Mouse (Mus musculus): ENCODE results near the gene Glt8d1.

The Glt8d1 gene

GRCm38 (mm10) chr14:31001307-31002205, at the start of gene Glt8d1, which contains the start of gene Spcs1:
Gene Glt8d1, plus strand, starts transcription at chr14:31001400.
Gene Spcs1, minus strand, starts transcription at chr14:31001672.
- peak; percentile 85 for DNase-seq (ENCODE audit: low spot score in 2 of 2)

- DNase-seq (ENCODE audit: low spot score in 2 of 2), result no peak
These were observed 42.7 kb upstream of the Glt8d1 start for GRCm38 (mm10) chr14:30958517-30958916.

GRCm38 (mm10) chr14:30959031-30959430, 42.2 kb upstream of the Glt8d1 start:
- DNase-seq (ENCODE audit: low spot score in 2 of 2), result no peak

GRCm38 (mm10) chr14:30960366-30960765, 40.8 kb upstream of the Glt8d1 start:
- DNase-seq (ENCODE audit: low spot score in 2 of 2), result no peak

GRCm38 (mm10) chr14:30974204-30974603, 27.0 kb upstream of the Glt8d1 start:
- no peak for DNase-seq (ENCODE audit: low spot score in 2 of 2)

GRCm38 (mm10) chr14:30976222-30976621, 25.0 kb upstream of the Glt8d1 start:
- no peak for DNase-seq (ENCODE audit: low spot score in 2 of 2)

- no peak for DNase-seq (ENCODE audit: low spot score in 2 of 2)
These were observed 4.8 kb upstream of the Glt8d1 start for GRCm38 (mm10) chr14:30996417-30996816.

GRCm38 (mm10) chr14:31000356-31000755, 844 bp upstream of the Glt8d1 start:
- no peak for DNase-seq (ENCODE audit: low spot score in 2 of 2)

GRCm38 (mm10) chr14:31000816-31001306, 339 bp upstream of the Glt8d1 start:
- peak in 1 of 2 experiments; percentile 11 for DNase-seq (ENCODE audit: low spot score in 2 of 2)

- no peak for DNase-seq (ENCODE audit: low spot score in 2 of 2)
These were observed 3.3 kb downstream of the Glt8d1 start for GRCm38 (mm10) chr14:31004527-31004926.

- DNase-seq (ENCODE audit: low spot score in 2 of 2), result no peak
These were observed 5.6 kb downstream of the Glt8d1 start for GRCm38 (mm10) chr14:31006779-31007178.

- no peak for DNase-seq (ENCODE audit: low spot score in 2 of 2)
These were observed 10.4 kb downstream of the Glt8d1 start for GRCm38 (mm10) chr14:31011588-31011987.

- no peak for DNase-seq (ENCODE audit: low spot score in 2 of 2)
These were observed 12.7 kb downstream of the Glt8d1 start for GRCm38 (mm10) chr14:31013928-31014327.

GRCm38 (mm10) chr14:31016063-31016462, 14.9 kb downstream of the Glt8d1 start:
- no peak for DNase-seq (ENCODE audit: low spot score in 2 of 2)

- peak; percentile 12 to 37 for DNase-seq (ENCODE audit: low spot score in 2 of 2)
These were observed 16.7 kb downstream of the Glt8d1 start for GRCm38 (mm10) chr14:31017854-31018253.

GRCm38 (mm10) chr14:31018860-31019291, 17.7 kb downstream of the Glt8d1 start, which contains the start of the genes Pbrm1 and Gnl3:
Gene Pbrm1, plus strand, starts transcription at chr14:31019138.
Gene Gnl3, minus strand, starts transcription at chr14:31019152.
- peak; percentile 96 to 97 for DNase-seq (ENCODE audit: low spot score in 2 of 2)

- DNase-seq (ENCODE audit: low spot score in 2 of 2), result peak; percentile 88 to 89
These were observed 18.4 kb downstream of the Glt8d1 start for GRCm38 (mm10) chr14:31019331-31020205.

GRCm38 (mm10) chr14:31022579-31022978, 21.4 kb downstream of the Glt8d1 start:
- no peak for DNase-seq (ENCODE audit: low spot score in 2 of 2)

GRCm38 (mm10) chr14:31025785-31026184, 24.6 kb downstream of the Glt8d1 start:
- DNase-seq (ENCODE audit: low spot score in 2 of 2), result peak in 1 of 2 experiments; percentile 17

GRCm38 (mm10) chr14:31045296-31045695, 44.1 kb downstream of the Glt8d1 start:
- no peak for DNase-seq (ENCODE audit: low spot score in 2 of 2)

GRCm38 (mm10) chr14:31045817-31046216, 44.6 kb downstream of the Glt8d1 start:
- DNase-seq (ENCODE audit: low spot score in 2 of 2), result peak; percentile 23 to 43
